9 mouse cellular contexts compared by ENCODE assay signal in genomic region chr11:100738749-100739148, GRCm38 (mm10). TPM values are rescaled to one million over a fixed set of nuclear protein-coding genes. Genes with fewer than 3 reads are reported as not detected.
A peak's percentile ranks its signal among the peaks of the same experiment; 100 is the strongest.
DNase-seq lines count a peak whose midpoint lies in the region; ATAC-seq and TF ChIP-seq lines count a peak whose summit lies in the region.
"Had no signal": no experiment of that assay in that cellular context is flagged by ENCODE, and none has a peak within 500 bp of the region (broad histone marks: within the 10 kb centered on the region; RNA-seq: fewer than 3 reads in every experiment).

No protein-coding gene starts in this region.

- TF ChIP-seq POLR2A in heart, adult 2 months (IDR thresholded peaks at IDR 0.05; ENCODE audit: insufficient read depth, low read depth, low read length): no peak

- peak overlapping the region; percentile 87; the same call in 1 of the 2 replicates for H3K27ac ChIP-seq in heart, adult 2 months
- H3K27ac ChIP-seq in forebrain, postnatal 0 days (ENCODE audit: low read depth, low read length): peak overlapping the region; percentile 87
- H3K27ac ChIP-seq in liver, embryonic 16.5 days (ENCODE audit: low read length): peak overlapping the region; percentile 85

- H3K9me3 ChIP-seq in E14TG2a.4 (ENCODE audit: low read length): no peaks in the 10 kb centered on the region
- H3K9me3 ChIP-seq in forebrain, postnatal 0 days (ENCODE audit: low read length): no peaks in the 10 kb centered on the region
- no peaks in the 10 kb centered on the region for H3K9me3 ChIP-seq in liver, embryonic 16.5 days (replicated peaks; ENCODE audit: control insufficient read depth, low read length)

- H3K9ac ChIP-seq in heart, adult 2 months (ENCODE audit: low read depth, low read length): no peak overlapping the region
- peak overlapping the region; percentile 64 for H3K9ac ChIP-seq in forebrain, postnatal 0 days
- H3K9ac ChIP-seq in liver, embryonic 16.5 days (ENCODE audit: low read depth, low read length): peak overlapping the region; percentile 57

- no peak for DNase-seq in heart, adult 2 months
- DNase-seq in heart, adult 8-10 months (ENCODE audit: low spot score): no peak
- DNase-seq in forebrain, postnatal 0 days: no peak
- no peak for DNase-seq in left cerebral cortex, postnatal 10 days (ENCODE audit: extremely low spot score in 1 of 2, low spot score in 2 of 2)
- no peak for DNase-seq in adrenal gland, postnatal 10 days
- DNase-seq in left cerebral cortex, adult 11 months (ENCODE audit: low spot score): no peak

- peak overlapping the region; percentile 44 for H3K4me3 ChIP-seq in heart, adult 2 months
- peak overlapping the region; percentile 100 for H3K4me3 ChIP-seq in E14TG2a.4 (replicated peaks; ENCODE audit: low read length)
- peak overlapping the region; percentile 94 for H3K4me3 ChIP-seq in forebrain, postnatal 0 days (ENCODE audit: low read depth, low read length)
- H3K4me3 ChIP-seq in liver, embryonic 16.5 days (ENCODE audit: low read depth, low read length): peak overlapping the region; percentile 82

- H3K4me1 ChIP-seq in heart, adult 2 months (ENCODE audit: control insufficient read depth, insufficient read depth, low read length): peaks cover 13% of the 10 kb centered on the region
- peaks cover 45% of the 10 kb centered on the region for H3K4me1 ChIP-seq in E14TG2a.4 (replicated peaks; ENCODE audit: low read depth, low read length)
- peaks cover 10% of the 10 kb centered on the region; the same call in 1 of the 2 replicates for H3K4me1 ChIP-seq in forebrain, postnatal 0 days (ENCODE audit: insufficient read depth)
- H3K4me1 ChIP-seq in liver, embryonic 16.5 days (ENCODE audit: control insufficient read depth, low read depth, low read length): peaks cover 35% of the 10 kb centered on the region

- no peak for TF ChIP-seq EP300 in heart, adult 2 months (IDR thresholded peaks at IDR 0.05; ENCODE audit: insufficient read depth, low read depth, low read length)

- WGBS in heart, adult 2 months: 17% methylated on average over 5 of the region's 5 CpGs
- 7% methylated on average over 5 of the region's 5 CpGs for WGBS in forebrain, postnatal 0 days
- WGBS in liver, embryonic 16.5 days (ENCODE audit: insufficient replicate concordance): 23% methylated on average over 5 of the region's 5 CpGs

- TF ChIP-seq CTCF in heart, adult 2 months (IDR thresholded peaks at IDR 0.05): no peak
- no peak for TF ChIP-seq CTCF in E14TG2a.4 (conservative IDR thresholded peaks at IDR 0.05; ENCODE audit: low read length)
- no peak for TF ChIP-seq CTCF in forebrain, postnatal 0 days (IDR thresholded peaks at IDR 0.05; ENCODE audit: low read depth)

- H3K79me2 ChIP-seq in heart, adult 2 months (replicated peaks; ENCODE audit: control insufficient read depth, insufficient read depth, low read length): peaks cover 3% of the 10 kb centered on the region; the same call in 1 of the 2 replicates

- ATAC-seq in forebrain, postnatal 0 days: no peak
- no peak for ATAC-seq in liver, embryonic 16.5 days (ENCODE audit: low read depth)

- peak overlapping the region; percentile 79 for H3K4me2 ChIP-seq in forebrain, postnatal 0 days (ENCODE audit: low read depth)
- H3K4me2 ChIP-seq in liver, embryonic 16.5 days (ENCODE audit: low read depth, low read length): peak overlapping the region; percentile 85

- H3K27me3 ChIP-seq in heart, adult 2 months (ENCODE audit: control insufficient read depth, insufficient read depth, low read length): no peaks in the 10 kb centered on the region
- no peaks in the 10 kb centered on the region for H3K27me3 ChIP-seq in E14TG2a.4 (ENCODE audit: insufficient read depth, low read length)
- H3K27me3 ChIP-seq in forebrain, postnatal 0 days (ENCODE audit: insufficient read depth, low read length): no peaks in the 10 kb centered on the region
- H3K27me3 ChIP-seq in liver, embryonic 16.5 days (ENCODE audit: control insufficient read depth, insufficient read depth, low read depth, low read length): no peaks in the 10 kb centered on the region

- intact Hi-C loops in heart, adult 2 months (cut with DNase I): no loop called here
- intact Hi-C loops in left cerebral cortex, postnatal 10 days (cut with DNase I): no loop called here

- no peaks in the 10 kb centered on the region for H3K36me3 ChIP-seq in heart, adult 2 months (ENCODE audit: control insufficient read depth, insufficient read depth, low read length)
- peaks cover 22% of the 10 kb centered on the region for H3K36me3 ChIP-seq in E14TG2a.4 (ENCODE audit: insufficient read depth, low read length)
- H3K36me3 ChIP-seq in forebrain, postnatal 0 days (ENCODE audit: insufficient read depth): peaks cover 15% of the 10 kb centered on the region
- no peaks in the 10 kb centered on the region for H3K36me3 ChIP-seq in liver, embryonic 16.5 days (ENCODE audit: control insufficient read depth, insufficient read depth)

RNA-seq across cellular contexts. Expression of gene Rab5c, which starts 0.7 kb away (rescaled TPM):
- total RNA-seq in heart, adult 2 months (2021): 10 to 100 TPM; 53.0 to 56.3 TPM
- polyA plus RNA-seq in heart, adult 2 months (2012; rRNA removed): 69.3 and 97.8 TPM in 2 replicates
- 10 to 100 TPM; 47.1 to 62.6 (median 51.0) TPM for total RNA-seq in heart, adult 8-10 months (2022)
- 208 and 211 TPM in 2 replicates for total RNA-seq in forebrain, postnatal 0 days (2014; rRNA removed)
- 34.9 and 37.8 TPM in 2 replicates for polyA plus RNA-seq in forebrain, postnatal 0 days (2015; fragmentation: Nextera tagmentation; extraction: Ambion mirVana)
- 21.9 and 22.6 TPM in 2 replicates for polyA plus RNA-seq in liver, embryonic 16.5 days (2015; fragmentation: Nextera tagmentation; extraction: Ambion mirVana)
- total RNA-seq in left cerebral cortex, postnatal 10 days (2021): 100 to 1,000 TPM; 162 to 167 TPM
- 100 to 1,000 TPM; 182 to 183 TPM for total RNA-seq in adrenal gland, postnatal 10 days (2021)

RNA-seq across cellular contexts. Expression of gene Kcnh4, which starts 21.0 kb away (rescaled TPM):
- not detected for total RNA-seq in heart, adult 2 months (2021)
- polyA plus RNA-seq in heart, adult 2 months (2012; rRNA removed): 0.04 TPM in 1 of 2 replicates, not detected in the other
- not detected for total RNA-seq in heart, adult 8-10 months (2022)
- 7.2 and 12.3 TPM in 2 replicates for total RNA-seq in forebrain, postnatal 0 days (2014; rRNA removed)
- 3.2 and 4.4 TPM in 2 replicates for polyA plus RNA-seq in forebrain, postnatal 0 days (2015; fragmentation: Nextera tagmentation; extraction: Ambion mirVana)
- polyA plus RNA-seq in liver, embryonic 16.5 days (2015; fragmentation: Nextera tagmentation; extraction: Ambion mirVana): not detected in 2 replicates
- 1 to 10 TPM; 7.8 to 9.5 TPM for total RNA-seq in left cerebral cortex, postnatal 10 days (2021)
- under 1 TPM; 0.12 to 0.15 TPM for total RNA-seq in adrenal gland, postnatal 10 days (2021)

RNA-seq across cellular contexts. Expression of gene Hcrt, which starts 24.0 kb away (rescaled TPM):
- not detected for total RNA-seq in heart, adult 2 months (2021)
- not detected in 2 replicates for polyA plus RNA-seq in heart, adult 2 months (2012; rRNA removed)
- total RNA-seq in heart, adult 8-10 months (2022): not detected
- total RNA-seq in forebrain, postnatal 0 days (2014; rRNA removed): 1.8 and 7.1 TPM in 2 replicates
- polyA plus RNA-seq in forebrain, postnatal 0 days (2015; fragmentation: Nextera tagmentation; extraction: Ambion mirVana): 2.6 and 8.0 TPM in 2 replicates
- polyA plus RNA-seq in liver, embryonic 16.5 days (2015; fragmentation: Nextera tagmentation; extraction: Ambion mirVana): not detected in 2 replicates
- total RNA-seq in left cerebral cortex, postnatal 10 days (2021): under 1 TPM in 1 of 2 experiments, not detected in 1; 0.86 TPM
- not detected for total RNA-seq in adrenal gland, postnatal 10 days (2021)
- polyA plus RNA-seq: small intestine, adult 2 months had no signal

RNA-seq across cellular contexts. Expression of gene Hspb9, which starts 25.1 kb away (rescaled TPM):
- total RNA-seq in heart, adult 2 months (2021): not detected
- polyA plus RNA-seq in heart, adult 2 months (2012; rRNA removed): 0.50 and 0.62 TPM in 2 replicates
- total RNA-seq in heart, adult 8-10 months (2022): under 1 TPM in 1 of 4 experiments, not detected in 3; 0.37 TPM
- not detected in 2 replicates for total RNA-seq in forebrain, postnatal 0 days (2014; rRNA removed)
- 0.21 and 0.22 TPM in 2 replicates for polyA plus RNA-seq in forebrain, postnatal 0 days (2015; fragmentation: Nextera tagmentation; extraction: Ambion mirVana)
- polyA plus RNA-seq in liver, embryonic 16.5 days (2015; fragmentation: Nextera tagmentation; extraction: Ambion mirVana): 0.24 TPM in 1 of 2 replicates, not detected in the other
- not detected for total RNA-seq in left cerebral cortex, postnatal 10 days (2021)
- under 1 TPM in 1 of 2 experiments, not detected in 1; 0.64 TPM for total RNA-seq in adrenal gland, postnatal 10 days (2021)
- polyA plus RNA-seq: small intestine, adult 2 months had no signal

RNA-seq across cellular contexts. Expression of gene Kat2a, which starts 26.5 kb away (rescaled TPM):
- total RNA-seq in heart, adult 2 months (2021): 10 to 100 TPM; 13.1 to 14.0 TPM
- polyA plus RNA-seq in heart, adult 2 months (2012; rRNA removed): 18.9 and 21.7 TPM in 2 replicates
- total RNA-seq in heart, adult 8-10 months (2022): 10 to 100 TPM; 12.3 to 14.0 (median 13.1) TPM
- 41.9 and 42.8 TPM in 2 replicates for total RNA-seq in forebrain, postnatal 0 days (2014; rRNA removed)
- polyA plus RNA-seq in forebrain, postnatal 0 days (2015; fragmentation: Nextera tagmentation; extraction: Ambion mirVana): 59.9 and 67.0 TPM in 2 replicates
- 9.9 and 12.0 TPM in 2 replicates for polyA plus RNA-seq in liver, embryonic 16.5 days (2015; fragmentation: Nextera tagmentation; extraction: Ambion mirVana)
- total RNA-seq in left cerebral cortex, postnatal 10 days (2021): 10 to 100 TPM; 68.3 to 68.6 TPM
- 10 to 100 TPM; 33.1 to 42.4 TPM for total RNA-seq in adrenal gland, postnatal 10 days (2021)

Comparison
In these comparisons a context has a peak if more than half of its experiments do, and no peak if none do; other contexts are left out.
1. H3K4me3 ChIP-seq: peak in every context shown above with its lines; median percentile 100 in E14TG2a.4; 94 in forebrain, postnatal 0 days; 82 in liver, embryonic 16.5 days; 44 in heart, adult 2 months.